Mouse (Mus musculus): ENCODE measurements around the gene Nsun4. TPM values are rescaled to one million over a fixed set of nuclear protein-coding genes. Genes with fewer than 3 reads are reported as not detected.
A peak's percentile ranks its signal among the peaks of the same experiment; 100 is the strongest.

Gene Nsun4
- polyA plus RNA-seq (2016; fragmentation: Nextera tagmentation; extraction: Ambion mirVana): 16.2 and 19.7 TPM in 2 replicates

- Histone ChIP-seq H3K4me2 (replicated peaks) (peak within 1 kb of the TSS; percentile 82), H3K9ac (peak within 1 kb of the TSS; percentile 52), H3K9me3 (no peaks in the 10 kb centered on the region), H3K27me3 (replicated peaks) (no peaks in the 10 kb centered on the region), H3K4me1 (peaks cover 10% of the 10 kb centered on the region; the same call in 1 of the 2 replicates), H3K36me3 (no peaks in the 10 kb centered on the region), H3K4me3 (peak within 1 kb of the TSS; percentile 46), H3K27ac (peak within 1 kb of the TSS; percentile 48)
- peak; percentile 93 for ATAC-seq (ENCODE audit: low FRiP score, low read depth)
- under 1% methylated on average over 35 of the region's 35 CpGs for WGBS
Measured at GRCm38 (mm10) chr4:116053399-116053961, at the start of gene Nsun4. Gene Nsun4, minus strand, starts transcription at chr4:116053876.

- Histone ChIP-seq H3K36me3 (peaks cover 77% of the 10 kb centered on the region), H3K4me2 (replicated peaks) (no peak overlapping the region), H3K9ac (no peak overlapping the region), H3K9me3 (no peaks in the 10 kb centered on the region), H3K27ac (no peak overlapping the region), H3K4me3 (no peak overlapping the region), H3K4me1 (no peaks in the 10 kb centered on the region), H3K27me3 (replicated peaks) (no peaks in the 10 kb centered on the region)
- WGBS: 90% methylated on average over 7 of the region's 7 CpGs
- ATAC-seq (ENCODE audit: low FRiP score, low read depth): no peak
Measured at GRCm38 (mm10) chr4:116100959-116101358, 47.3 kb upstream of the Nsun4 start.

- peaks cover 90% of the 10 kb centered on the region for H3K36me3 ChIP-seq
- H3K9ac ChIP-seq: no peak overlapping the region
- H3K27ac ChIP-seq: no peak overlapping the region
- WGBS: 89% methylated on average over 8 of the region's 8 CpGs
- no peak overlapping the region for H3K4me3 ChIP-seq
- H3K9me3 ChIP-seq: no peaks in the 10 kb centered on the region
- no peaks in the 10 kb centered on the region for H3K27me3 ChIP-seq (replicated peaks)
- ATAC-seq (ENCODE audit: low FRiP score, low read depth): no peak
- H3K4me2 ChIP-seq (replicated peaks): no peak overlapping the region
- H3K4me1 ChIP-seq: no peaks in the 10 kb centered on the region
Measured at GRCm38 (mm10) chr4:116097211-116097610, 43.5 kb upstream of the Nsun4 start.

GRCm38 (mm10) chr4:116096291-116096690 lies 42.6 kb upstream of the Nsun4 start:
- Histone ChIP-seq H3K27ac (no peak overlapping the region), H3K9me3 (no peaks in the 10 kb centered on the region), H3K27me3 (replicated peaks) (no peaks in the 10 kb centered on the region), H3K36me3 (peaks cover 93% of the 10 kb centered on the region), H3K4me2 (replicated peaks) (no peak overlapping the region), H3K4me3 (no peak overlapping the region), H3K4me1 (no peaks in the 10 kb centered on the region), H3K9ac (no peak overlapping the region)
- ATAC-seq (ENCODE audit: low FRiP score, low read depth): no peak
- 92% methylated on average over 10 of the region's 10 CpGs for WGBS

- Histone ChIP-seq H3K36me3 (peaks cover 78% of the 10 kb centered on the region), H3K27me3 (replicated peaks) (no peaks in the 10 kb centered on the region), H3K4me3 (no peak overlapping the region), H3K9me3 (no peaks in the 10 kb centered on the region), H3K4me1 (no peaks in the 10 kb centered on the region), H3K4me2 (replicated peaks) (no peak overlapping the region), H3K9ac (no peak overlapping the region), H3K27ac (no peak overlapping the region)
- 92% methylated on average over 23 of the region's 23 CpGs for WGBS
- ATAC-seq (ENCODE audit: low FRiP score, low read depth): no peak
Measured at GRCm38 (mm10) chr4:116088510-116089249, 35.0 kb upstream of the Nsun4 start.

- ATAC-seq (ENCODE audit: low FRiP score, low read depth): no peak
- Histone ChIP-seq H3K4me2 (replicated peaks) (peak overlapping the region; percentile 84), H3K9ac (peak overlapping the region; percentile 98), H3K9me3 (no peaks in the 10 kb centered on the region), H3K27ac (no peak overlapping the region), H3K4me1 (peaks cover 32% of the 10 kb centered on the region), H3K36me3 (peaks cover 24% of the 10 kb centered on the region), H3K4me3 (peak overlapping the region; percentile 98), H3K27me3 (replicated peaks) (no peaks in the 10 kb centered on the region)
- 71% methylated on average over 3 of the region's 3 CpGs for WGBS
Measured at GRCm38 (mm10) chr4:116077240-116078095, 23.8 kb upstream of the Nsun4 start.

- 2% methylated on average over 37 of the region's 37 CpGs for WGBS
- peak overlapping the region; percentile 98 for H3K9ac ChIP-seq
- H3K4me1 ChIP-seq: peaks cover 33% of the 10 kb centered on the region
- H3K4me3 ChIP-seq: peak overlapping the region; percentile 98
- ATAC-seq (ENCODE audit: low FRiP score, low read depth): peak; percentile 37; the same call in 1 of the 2 replicates
- peak overlapping the region; percentile 94 for H3K27ac ChIP-seq
- peak overlapping the region; percentile 84 for H3K4me2 ChIP-seq (replicated peaks)
- no peaks in the 10 kb centered on the region for H3K9me3 ChIP-seq
- H3K36me3 ChIP-seq: peaks cover 19% of the 10 kb centered on the region
- no peaks in the 10 kb centered on the region for H3K27me3 ChIP-seq (replicated peaks)
Measured at GRCm38 (mm10) chr4:116076369-116077231, 22.9 kb upstream of the Nsun4 start.

- H3K9me3 ChIP-seq: no peaks in the 10 kb centered on the region
- under 1% methylated on average over 76 of the region's 77 CpGs for WGBS
- peak overlapping the region; percentile 84 for H3K4me2 ChIP-seq (replicated peaks)
- ATAC-seq (ENCODE audit: low FRiP score, low read depth): peak; percentile 80
- peaks cover 33% of the 10 kb centered on the region for H3K4me1 ChIP-seq
- peak overlapping the region; percentile 98 for H3K4me3 ChIP-seq
- peak overlapping the region; percentile 98 for H3K9ac ChIP-seq
- peaks cover 11% of the 10 kb centered on the region for H3K36me3 ChIP-seq
- no peaks in the 10 kb centered on the region for H3K27me3 ChIP-seq (replicated peaks)
- peak overlapping the region; percentile 94 for H3K27ac ChIP-seq
Measured at GRCm38 (mm10) chr4:116075631-116076368, 22.1 kb upstream of the Nsun4 start.

- H3K27me3 ChIP-seq (replicated peaks): no peaks in the 10 kb centered on the region
- H3K4me3 ChIP-seq: peak within 1 kb of the TSS; percentile 98
- H3K36me3 ChIP-seq: peaks cover 8% of the 10 kb centered on the region; the same call in 1 of the 2 replicates
- H3K9ac ChIP-seq: peak within 1 kb of the TSS; percentile 98
- H3K9me3 ChIP-seq: no peaks in the 10 kb centered on the region
- H3K4me1 ChIP-seq: peaks cover 33% of the 10 kb centered on the region
- H3K4me2 ChIP-seq (replicated peaks): peak within 1 kb of the TSS; percentile 84
- peak within 1 kb of the TSS; percentile 94 for H3K27ac ChIP-seq
- peak; percentile 92 for ATAC-seq (ENCODE audit: low FRiP score, low read depth)
- WGBS: under 1% methylated on average over 55 of the region's 55 CpGs
Measured at GRCm38 (mm10) chr4:116074861-116075620, 21.4 kb upstream of the Nsun4 start, which contains the start of the genes Uqcrh and Lrrc41. Gene Uqcrh, minus strand, starts transcription at chr4:116075071. Gene Lrrc41, plus strand, starts transcription at chr4:116075269.

- Histone ChIP-seq H3K4me1 (peaks cover 33% of the 10 kb centered on the region), H3K4me3 (peak overlapping the region; percentile 98), H3K4me2 (replicated peaks) (peak overlapping the region; percentile 84), H3K27me3 (replicated peaks) (no peaks in the 10 kb centered on the region), H3K27ac (no peak overlapping the region), H3K36me3 (peaks cover 13% of the 10 kb centered on the region), H3K9ac (peak overlapping the region; percentile 57), H3K9me3 (no peaks in the 10 kb centered on the region)
- ATAC-seq (ENCODE audit: low FRiP score, low read depth): no peak
- WGBS: 2% methylated on average over 8 of the region's 8 CpGs
Measured at GRCm38 (mm10) chr4:116074145-116074675, 20.5 kb upstream of the Nsun4 start.
